Mouse (Mus musculus): Measurements from ENCODE around the gene Alpl.

GRCm38 (mm10) chr4:137754446-137754845 is 41.7 kb downstream of the Alpl start:
- TF ChIP-seq CTCF (IDR thresholded peaks at IDR 0.05; ENCODE audit: insufficient read depth, low read depth, low read length) (no peak), POLR2A (IDR thresholded peaks at IDR 0.05; ENCODE audit: insufficient read depth, low read depth, low read length) (no peak)
